Mouse (Mus musculus) G1E (cell line): ENCODE data around the gene S1pr5.

ENCODE experiments used
- CTCF ChIP-seq: IDR thresholded peaks from 2 replicates; pipeline ENCODE4 v1.5.1; 2012; ENCODE audit warnings: low read depth, low read length, inconsistent platforms, mixed read lengths
- GATA1 ChIP-seq: IDR thresholded peaks from 2 replicates; pipeline ENCODE4 v1.6.1; 2012; ENCODE audit warnings: borderline replicate concordance, low read length, inconsistent platforms, mixed read lengths
- TAL1 ChIP-seq: conservative IDR thresholded peaks from 2 replicates; pipeline ENCODE4 v1.6.1; 2012; ENCODE audit warnings: low read depth, low read length, inconsistent platforms, mixed read lengths

DNA sequence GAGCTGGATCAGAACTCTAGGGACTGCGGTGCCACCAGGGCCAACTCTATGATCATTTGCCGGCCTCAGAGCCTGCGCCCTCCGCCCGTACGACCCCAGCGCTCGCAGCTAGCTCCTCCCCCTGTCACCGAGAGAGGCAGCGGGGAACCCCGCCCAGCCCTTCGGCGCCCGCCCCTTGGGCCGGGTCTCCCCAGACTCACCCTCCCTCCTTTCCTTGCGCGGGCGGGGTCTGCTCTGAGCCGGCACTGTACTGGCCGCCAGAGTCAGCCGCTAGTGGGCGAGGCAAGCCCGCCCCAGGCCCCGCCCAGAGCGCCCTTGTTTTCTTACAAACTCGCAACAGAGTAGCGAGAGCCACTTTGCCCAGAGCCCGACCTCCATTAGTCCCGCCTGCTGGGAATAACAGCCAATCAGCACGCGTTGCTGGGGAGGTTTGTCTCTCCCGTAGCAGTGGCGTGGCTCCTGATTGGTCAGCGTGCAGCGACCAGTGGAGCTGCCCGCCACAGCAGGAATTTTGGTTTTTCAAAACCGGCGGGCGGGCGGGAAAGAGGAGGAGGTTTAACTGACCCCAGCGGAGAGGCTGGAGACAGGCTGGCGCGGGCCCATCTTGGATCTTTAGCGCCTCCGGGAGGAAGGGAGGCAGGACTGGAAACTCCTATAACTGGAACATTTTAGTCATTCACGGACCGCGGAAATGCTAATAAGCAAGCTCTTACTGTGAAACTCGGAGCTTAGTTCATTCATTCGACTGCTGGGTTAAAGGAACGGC is 43.0 kb upstream of the S1pr5 start, which contains the start of gene Cdkn2d:
- TF ChIP-seq CTCF = no peak
- TF ChIP-seq GATA1 = no peak
- TF ChIP-seq TAL1 = no peak
